Mouse (Mus musculus) embryonic fibroblast, embryonic 13.5 days (primary cell): ENCODE results near the gene Mul1.

Experiments
- CTCF ChIP-seq: IDR thresholded peaks from 2 replicates; pipeline ENCODE4 v1.5.1; 2011; ENCODE audit warnings: mild to moderate bottlenecking, control low read depth, low read length, moderate library complexity, borderline replicate concordance; ENCODE audit not compliant: insufficient read depth
- POLR2A ChIP-seq: IDR thresholded peaks from 2 replicates; pipeline ENCODE4 v1.6.1; 2011; ENCODE audit warnings: low read depth, mild to moderate bottlenecking, control low read depth, low read length, moderate library complexity

- TF ChIP-seq CTCF, result peak; percentile 23; the same call in 1 of the 2 replicates
- no peak for TF ChIP-seq POLR2A
Measured at GRCm38 (mm10) chr4:138429778-138430177, 4.7 kb upstream of the Mul1 start.
